Mouse (Mus musculus) cerebellum, postnatal 4 days (tissue): ENCODE data around the gene Cox6b2.
"Not testable (repeated sequence)": the region's sequence is repeated elsewhere in the genome, so short reads cannot be mapped to it uniquely, and the experiment has no call there.

Experiments used
- DNase-seq, 2 experiments: peaks; one replicate each; pipeline ENCODE4 v3.0.0; 2022; ENCODE audit warnings: low spot score in 2 of 2, mixed read lengths in 1 of 2

The Cox6b2 gene

GRCm38 (mm10) chr7:4752821-4753570 is at the start of gene Cox6b2:
TSS of gene Cox6b2 (minus strand) at chr7:4753094.
- peak; percentile 68 to 79 for DNase-seq

GRCm38 (mm10) chr7:4802247-4802646 is 49.4 kb upstream of the Cox6b2 start:
- no peak for DNase-seq

- DNase-seq, result no peak
Measured at GRCm38 (mm10) chr7:4795767-4796433, 43.0 kb upstream of the Cox6b2 start.

- no peak for DNase-seq
Measured at GRCm38 (mm10) chr7:4794631-4795168, 41.8 kb upstream of the Cox6b2 start.

GRCm38 (mm10) chr7:4793674-4794073 is 40.8 kb upstream of the Cox6b2 start:
- DNase-seq, result no peak

GRCm38 (mm10) chr7:4793248-4793647 is 40.4 kb upstream of the Cox6b2 start:
- DNase-seq, result not testable (repeated sequence)

- DNase-seq, result peak; percentile 79 to 91
Measured at GRCm38 (mm10) chr7:4792278-4793212, 39.7 kb upstream of the Cox6b2 start, which contains the start of gene Rpl28. TSS of gene Rpl28 (plus strand) at chr7:4792874.

GRCm38 (mm10) chr7:4789436-4789935 is 36.6 kb upstream of the Cox6b2 start, which contains the start of gene Tmem238:
TSS of gene Tmem238 (minus strand) at chr7:4789656.
- no peak for DNase-seq

GRCm38 (mm10) chr7:4788499-4789435 is 35.9 kb upstream of the Cox6b2 start:
- DNase-seq, result peak; percentile 34 to 68

GRCm38 (mm10) chr7:4783667-4784268 is 30.9 kb upstream of the Cox6b2 start:
- no peak for DNase-seq

- no peak for DNase-seq
Measured at GRCm38 (mm10) chr7:4782759-4783158, 29.9 kb upstream of the Cox6b2 start, which contains the start of the genes Il11 and Tmem190. TSS of gene Il11 (minus strand) at chr7:4782859. TSS of gene Tmem190 (plus strand) at chr7:4782937.

GRCm38 (mm10) chr7:4782130-4782529 is 29.2 kb upstream of the Cox6b2 start:
- no peak for DNase-seq

- no peak for DNase-seq
Measured at GRCm38 (mm10) chr7:4779921-4780320, 27.0 kb upstream of the Cox6b2 start.

- DNase-seq, result no peak
Measured at GRCm38 (mm10) chr7:4777851-4778637, 25.1 kb upstream of the Cox6b2 start.

GRCm38 (mm10) chr7:4776861-4777830 is 24.3 kb upstream of the Cox6b2 start:
- peak; percentile 39 to 61 for DNase-seq

GRCm38 (mm10) chr7:4776131-4776530 is 23.2 kb upstream of the Cox6b2 start:
- DNase-seq, result no peak

- DNase-seq, result no peak
Measured at GRCm38 (mm10) chr7:4771202-4771601, 18.3 kb upstream of the Cox6b2 start, which contains the start of gene Fam71e2. TSS of gene Fam71e2 (minus strand) at chr7:4771302.
